In genomic region chr5:67101793-67102600, GRCm38 (mm10) we compare ENCODE assay signal across 10 mouse cellular contexts. TPM values are rescaled to one million over a fixed set of nuclear protein-coding genes. Genes with fewer than 3 reads are reported as not detected.
DNase-seq lines count a peak whose midpoint lies in the region; ATAC-seq lines count a peak whose summit lies in the region.
"Had no signal": no experiment of that assay in that cellular context is flagged by ENCODE, and none has a peak within 500 bp of the region (broad histone marks: within the 10 kb centered on the region; RNA-seq: fewer than 3 reads in every experiment).

No protein-coding gene starts in this region.

- H3K9me3 ChIP-seq in hindbrain, embryonic 12.5 days (replicated peaks) = no peaks in the 10 kb centered on the region; the same call in 1 of the 2 replicates
- no peaks in the 10 kb centered on the region for H3K9me3 ChIP-seq in midbrain, embryonic 15.5 days

- no peak overlapping the region for H3K9ac ChIP-seq in hindbrain, embryonic 12.5 days
- no peak overlapping the region for H3K9ac ChIP-seq in midbrain, embryonic 15.5 days

- H3K27ac ChIP-seq in hindbrain, embryonic 12.5 days = peak overlapping the region; percentile 31
- no peak overlapping the region for H3K27ac ChIP-seq in midbrain, embryonic 15.5 days
- H3K27ac ChIP-seq: macrophage had no signal

- H3K27me3 ChIP-seq in hindbrain, embryonic 12.5 days = peaks cover 93% of the 10 kb centered on the region
- H3K27me3 ChIP-seq in midbrain, embryonic 15.5 days (replicated peaks) = peaks cover 87% of the 10 kb centered on the region

- H3K4me3 ChIP-seq in hindbrain, embryonic 12.5 days = no peak overlapping the region
- H3K4me3 ChIP-seq in midbrain, embryonic 15.5 days = no peak overlapping the region

- no peaks in the 10 kb centered on the region for H3K4me1 ChIP-seq in hindbrain, embryonic 12.5 days
- no peaks in the 10 kb centered on the region for H3K4me1 ChIP-seq in midbrain, embryonic 15.5 days

- peak; percentile 65 to 70 for DNase-seq in kidney, postnatal 4 days
- no peak for DNase-seq in kidney, adult 18-20 months
- DNase-seq in embryo, embryonic 11 days = peak; percentile 74
- DNase-seq in layer of hippocampus, adult 8-10 months (ENCODE audit: low spot score in 2 of 2) = no peak
- no peak for DNase-seq in urinary bladder, adult 18-20 months (ENCODE audit: low spot score in 2 of 2)
- no peak for DNase-seq in frontal cortex, postnatal 36 days (ENCODE audit: low spot score in 2 of 2)

- peak; percentile 79 for ATAC-seq in hindbrain, embryonic 12.5 days (ENCODE audit: low FRiP score)
- ATAC-seq in midbrain, embryonic 15.5 days (replicated peaks) = peak; percentile 69; the same call in 1 of the 2 replicates
- ATAC-seq: Patski had no signal

- H3K36me3 ChIP-seq in hindbrain, embryonic 12.5 days = no peaks in the 10 kb centered on the region
- H3K36me3 ChIP-seq in midbrain, embryonic 15.5 days (replicated peaks) = no peaks in the 10 kb centered on the region

- peak overlapping the region; percentile 19; the same call in 1 of the 2 replicates for H3K4me2 ChIP-seq in hindbrain, embryonic 12.5 days (replicated peaks)
- no peak overlapping the region for H3K4me2 ChIP-seq in midbrain, embryonic 15.5 days

- 2% methylated on average over 28 of the region's 28 CpGs for WGBS in hindbrain, embryonic 12.5 days
- 1% methylated on average over 28 of the region's 28 CpGs for WGBS in midbrain, embryonic 15.5 days

RNA-seq across cellular contexts. Expression of gene Phox2b, which starts 2.9 kb away (rescaled TPM):
- 43.5 and 50.2 TPM in 2 replicates for polyA plus RNA-seq in hindbrain, embryonic 12.5 days (2016; fragmentation: Nextera tagmentation; extraction: Ambion mirVana)
- 0.80 and 1.5 TPM in 2 replicates for polyA plus RNA-seq in midbrain, embryonic 15.5 days (2015; fragmentation: Nextera tagmentation; extraction: Ambion mirVana)
- not detected for total RNA-seq in layer of hippocampus, adult 8-10 months (2022)
- polyA plus RNA-seq: macrophage, Patski had no signal

Comparison
In these comparisons a context has a peak if more than half of its experiments do, and no peak if none do; other contexts are left out.
1. DNase-seq: peak in kidney, postnatal 4 days (2 of 2) and embryo, embryonic 11 days (single experiment); none in kidney, adult 18-20 months (single experiment), layer of hippocampus, adult 8-10 months (0 of 2), urinary bladder, adult 18-20 months (0 of 2) and frontal cortex, postnatal 36 days (0 of 2).
2. RNA of gene Phox2b, which starts 2.9 kb away (polyA plus RNA-seq): 43.5 to 50.2 TPM in hindbrain, embryonic 12.5 days; 0.80 to 1.5 TPM in midbrain, embryonic 15.5 days; every median in the first group is over 10 times any median in the second.